Mouse (Mus musculus): Measurements from ENCODE around the gene Cel.
A peak's percentile ranks its signal among the peaks of the same experiment; 100 is the strongest.

Gene Cel

DNA sequence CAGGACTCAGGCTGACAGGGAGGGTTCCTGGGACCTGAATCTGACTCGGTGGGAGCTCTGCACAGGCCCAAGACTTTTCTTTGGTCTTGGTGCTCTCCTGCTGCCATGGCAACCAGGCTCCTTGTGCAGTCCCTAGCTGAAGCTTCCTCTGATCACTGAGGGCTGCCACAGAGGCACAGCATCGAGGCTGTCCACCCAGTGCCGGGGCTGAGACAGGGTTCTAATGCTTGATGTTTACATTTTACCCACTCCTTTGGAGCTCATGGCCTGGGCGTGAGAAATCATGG is 25.6 kb downstream of the Cel start:
- DNase-seq (ENCODE audit: low spot score): no peak

- no peak for DNase-seq (ENCODE audit: low spot score)
Observed at GRCm38 (mm10) chr2:28536766-28537633, 26.2 kb downstream of the Cel start.

- DNase-seq (ENCODE audit: low spot score): no peak
Observed at GRCm38 (mm10) chr2:28536166-28536565, 27.0 kb downstream of the Cel start.

GRCm38 (mm10) chr2:28535650-28536049 is 27.6 kb downstream of the Cel start:
- no peak for DNase-seq (ENCODE audit: low spot score)

- DNase-seq (ENCODE audit: low spot score): no peak
Observed at GRCm38 (mm10) chr2:28535263-28535540, 28.0 kb downstream of the Cel start.

GRCm38 (mm10) chr2:28534436-28535262 is 28.6 kb downstream of the Cel start:
- DNase-seq (ENCODE audit: low spot score): no peak

DNA sequence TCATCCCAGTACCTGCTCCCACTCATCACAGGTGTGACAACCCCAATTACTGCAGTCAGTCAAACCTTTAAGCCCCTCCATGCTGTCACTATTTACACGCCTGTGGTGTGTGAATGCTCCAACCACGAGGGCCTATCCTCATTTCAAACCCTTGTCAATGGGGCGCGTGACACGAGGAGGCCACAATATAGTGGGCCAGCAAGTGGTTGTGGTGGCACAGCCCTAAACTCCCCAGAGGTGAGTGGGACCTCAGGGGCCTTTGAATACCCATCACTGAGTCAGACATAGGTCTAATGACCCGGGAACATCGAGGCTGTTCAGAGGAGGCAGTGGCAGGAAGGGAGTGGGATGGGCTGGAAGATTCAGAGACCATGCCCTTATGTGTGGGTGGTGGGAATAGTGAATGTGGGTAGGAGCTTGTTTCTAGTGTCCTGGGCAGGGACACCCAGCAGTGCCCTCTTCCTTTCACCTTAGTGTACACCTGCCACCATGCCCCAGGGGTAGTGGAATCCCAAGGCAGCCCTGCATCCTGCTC is 29.2 kb downstream of the Cel start:
- DNase-seq (ENCODE audit: low spot score): no peak

GRCm38 (mm10) chr2:28532938-28533771 is 30.0 kb downstream of the Cel start:
- DNase-seq (ENCODE audit: low spot score): peak; percentile 91

DNA sequence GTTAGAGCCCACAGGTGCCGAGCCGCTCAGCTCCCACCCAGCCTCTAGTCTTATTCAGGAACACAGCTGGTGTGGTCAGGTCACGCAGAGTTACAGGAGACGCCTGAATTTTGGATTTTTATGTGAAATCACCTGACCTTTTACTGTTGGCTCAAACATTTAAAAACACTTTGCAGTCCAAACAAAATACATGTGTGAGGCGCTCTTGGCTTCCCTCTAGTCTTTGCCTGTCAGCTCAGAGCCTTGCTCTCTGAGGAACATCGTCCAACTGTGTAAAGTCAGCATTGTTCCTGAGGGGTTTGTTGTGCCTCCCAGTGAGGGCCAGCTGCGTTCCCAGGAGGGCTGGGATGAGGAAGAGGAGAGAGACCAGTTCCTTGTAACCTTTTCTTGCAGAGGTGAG is 32.9 kb downstream of the Cel start:
- DNase-seq (ENCODE audit: low spot score): no peak

GRCm38 (mm10) chr2:28529856-28530255 is 33.3 kb downstream of the Cel start:
- no peak for DNase-seq (ENCODE audit: low spot score)

GRCm38 (mm10) chr2:28528354-28528730 is 34.9 kb downstream of the Cel start:
- no peak for DNase-seq (ENCODE audit: low spot score)

DNA sequence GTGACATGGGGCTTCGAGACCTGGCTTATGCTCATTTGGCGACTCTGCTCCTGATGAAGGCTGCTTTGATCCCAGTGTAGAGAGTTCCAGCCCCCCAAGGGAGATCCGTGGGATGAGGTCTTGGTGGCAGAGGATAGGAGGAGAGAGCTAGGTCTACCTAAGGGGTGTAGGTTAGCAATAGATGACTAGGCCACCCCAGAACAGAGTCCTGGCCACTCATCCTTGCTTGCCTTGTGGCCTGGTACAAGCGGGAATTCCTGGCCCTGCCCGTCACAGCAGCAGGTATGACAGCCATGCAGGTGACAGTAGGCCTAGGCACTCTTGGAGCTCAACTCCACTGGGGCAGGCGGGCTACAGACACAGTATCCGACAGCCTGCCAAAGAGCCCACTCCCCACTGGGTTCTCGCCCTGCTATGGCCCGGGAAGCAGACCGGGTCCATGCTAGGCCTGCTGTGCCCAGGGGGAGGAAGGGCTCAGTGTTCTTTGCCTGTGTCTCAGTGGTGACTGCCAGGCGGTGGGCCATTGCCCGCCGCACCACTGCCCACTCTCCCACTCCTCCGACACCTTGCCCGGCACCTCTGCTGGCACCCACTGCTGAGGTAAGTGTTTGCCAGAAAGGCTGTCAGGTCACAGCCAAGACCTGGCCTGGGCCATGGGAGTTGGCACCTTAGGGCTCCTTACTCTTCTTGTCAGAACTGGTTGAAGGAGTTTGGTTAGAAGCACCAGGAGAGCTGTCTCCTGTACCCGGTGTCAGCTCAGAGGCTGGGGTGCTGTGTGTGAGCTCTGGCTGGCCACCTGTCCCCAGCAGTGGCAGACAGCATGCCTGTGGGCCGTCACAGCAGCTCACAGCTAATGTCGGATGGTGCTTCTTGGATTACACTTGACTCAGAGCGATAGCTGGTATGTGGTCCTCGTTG is 35.5 kb downstream of the Cel start:
- no peak for DNase-seq (ENCODE audit: low spot score)

- DNase-seq (ENCODE audit: low spot score): no peak
Observed at GRCm38 (mm10) chr2:28525943-28526876, 37.0 kb downstream of the Cel start.

DNA sequence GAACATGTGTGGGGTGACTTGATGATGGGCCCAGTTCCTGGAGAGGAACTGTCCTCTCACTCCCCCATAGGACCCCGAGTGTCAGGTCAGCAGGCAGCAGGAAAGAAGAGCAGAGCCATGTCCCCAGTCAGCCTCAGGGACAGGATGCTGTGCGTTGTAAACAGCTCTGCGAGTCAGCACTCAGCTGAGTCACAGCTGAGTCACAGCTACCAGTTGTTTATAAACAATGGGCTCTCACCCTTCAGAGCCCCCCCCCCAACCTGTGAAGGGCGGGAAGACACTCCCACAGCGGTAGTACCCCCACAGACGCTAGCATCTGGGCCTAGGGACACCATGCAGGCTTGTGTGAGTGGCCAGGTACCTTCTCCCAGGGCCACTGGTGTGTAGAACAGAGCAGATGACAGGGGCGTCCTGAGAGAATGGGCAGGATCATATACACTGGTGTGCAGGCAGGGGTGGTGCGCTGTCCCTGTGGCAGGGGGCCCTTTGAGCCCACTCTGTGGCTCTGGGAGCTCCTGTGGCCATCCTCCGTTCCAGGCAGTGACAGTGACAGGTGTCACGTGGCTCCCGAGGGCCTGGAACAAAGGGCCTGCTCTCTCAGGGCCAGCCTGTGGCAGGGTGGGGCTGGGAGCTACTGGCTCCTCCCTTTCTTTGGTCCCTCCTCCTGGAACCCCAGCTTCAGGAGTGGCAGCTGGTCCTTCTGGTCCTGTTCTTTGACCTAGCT is 37.8 kb downstream of the Cel start:
- DNase-seq (ENCODE audit: low spot score): peak; percentile 77

DNA sequence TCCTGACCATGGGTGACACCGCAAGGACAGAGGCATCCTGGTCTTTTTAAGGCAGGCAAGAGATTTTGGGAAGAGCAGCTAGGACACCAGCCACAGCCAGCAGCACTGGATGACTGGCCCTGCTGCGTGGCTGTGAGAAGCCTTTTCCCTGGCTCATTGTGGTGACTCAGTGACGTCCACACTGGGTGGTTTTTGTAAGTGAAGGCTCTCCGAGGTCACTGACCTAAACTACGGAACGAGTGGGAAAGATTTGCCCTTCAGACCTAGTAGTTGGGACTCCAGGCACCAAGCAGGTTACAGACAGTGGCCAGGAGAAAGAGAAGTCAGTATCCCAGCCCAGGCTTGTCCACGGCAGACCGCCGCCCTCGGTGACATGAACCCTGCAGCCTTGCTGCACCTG is 38.8 kb downstream of the Cel start:
- DNase-seq (ENCODE audit: low spot score): no peak

DNA sequence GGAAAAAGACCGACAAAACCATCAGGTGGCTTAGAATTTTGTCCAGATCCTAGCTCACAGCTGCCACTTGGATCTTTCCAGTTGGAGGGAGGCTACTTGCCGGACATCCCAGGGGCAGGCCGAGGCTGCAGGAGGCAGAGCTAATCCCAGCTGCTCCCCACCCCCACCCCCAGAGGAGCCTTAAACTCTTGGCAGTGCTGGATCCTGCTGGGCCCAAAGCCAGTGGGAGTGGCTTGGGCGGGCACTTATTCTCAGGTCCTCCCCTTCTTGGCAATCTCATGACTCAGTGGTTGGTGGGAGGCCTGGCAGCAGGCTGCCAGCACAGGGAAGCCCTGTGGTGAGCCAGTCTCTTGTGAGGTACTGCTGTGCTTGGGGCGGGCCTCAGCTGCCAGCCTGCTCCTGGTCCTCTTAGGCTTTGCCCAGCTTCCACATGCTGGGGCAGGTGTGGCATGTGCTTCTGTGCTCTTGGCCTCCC is 39.5 kb downstream of the Cel start:
- peak; percentile 92 for DNase-seq (ENCODE audit: low spot score)

DNA sequence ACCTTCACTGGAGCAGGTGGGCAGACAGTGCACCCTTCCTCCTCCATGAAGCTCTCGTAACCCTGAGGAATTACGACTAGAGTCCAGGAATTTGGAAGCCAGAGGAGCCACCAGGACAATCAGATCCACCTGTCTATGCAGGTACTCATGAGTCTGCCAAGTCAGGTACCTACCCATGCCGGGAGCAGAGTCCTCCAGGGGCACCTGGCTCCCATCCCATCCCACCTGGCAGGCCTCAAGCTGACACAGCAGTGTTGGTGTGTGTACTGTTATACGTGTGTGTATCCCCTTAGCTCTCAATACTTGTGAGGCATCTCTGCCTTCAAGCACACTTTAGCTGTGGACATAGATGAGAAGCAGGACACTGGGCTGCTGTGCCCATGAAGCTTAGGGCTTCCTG is 41.0 kb downstream of the Cel start:
- DNase-seq (ENCODE audit: low spot score): no peak

GRCm38 (mm10) chr2:28521571-28522151 is 41.5 kb downstream of the Cel start:
- DNase-seq (ENCODE audit: low spot score): peak; percentile 81

GRCm38 (mm10) chr2:28520581-28520980 is 42.6 kb downstream of the Cel start:
- DNase-seq (ENCODE audit: low spot score): no peak
